Mouse (Mus musculus) heart, postnatal 0 days (tissue): ENCODE measurements at regions not wholly inside any gene's neighbourhood (a gene's known extent, or its start where the extent isn't known, plus 50 kb on each side); places are given as distances from the start of the nearest gene placed in this dataset.
"Not testable (repeated sequence)": the region's sequence is repeated elsewhere in the genome, so short reads cannot be mapped to it uniquely, and the experiment has no call there.

Experiments
- CTCF ChIP-seq: IDR thresholded peaks from 2 replicates; pipeline ENCODE4 v1.5.1; 2016; ENCODE audit warnings: antibody characterized with exemption, control low read depth, low read depth
- EP300 ChIP-seq: IDR thresholded peaks from 2 replicates; pipeline ENCODE4 v1.6.1; 2016; ENCODE audit warnings: antibody characterized with exemption, low read depth

DNA sequence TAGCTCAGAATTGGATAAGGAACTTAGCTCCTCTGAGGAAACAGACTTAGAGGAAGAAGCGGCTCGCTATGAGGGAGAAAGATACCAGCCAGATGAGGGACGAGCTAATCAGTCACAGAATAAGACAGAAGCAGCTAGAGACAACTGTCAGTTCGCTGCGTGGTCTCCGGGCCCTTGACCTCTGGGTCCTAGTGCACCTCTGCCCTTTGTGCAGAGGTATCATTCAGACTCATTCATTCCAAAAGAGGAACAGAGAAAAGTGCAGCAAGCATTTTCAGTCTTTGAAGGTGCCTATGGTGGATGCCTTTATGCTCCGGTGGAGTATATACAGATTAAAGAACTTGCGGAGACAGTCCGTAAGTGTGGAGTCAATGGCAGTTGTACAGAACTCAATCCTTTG, 63.5 kb upstream of the Helt start:
- not testable (repeated sequence) for TF ChIP-seq EP300, CTCF
